Mouse (Mus musculus): Measurements from ENCODE around the gene Ebi3.
"Not testable (repeated sequence)": the region's sequence is repeated elsewhere in the genome, so short reads cannot be mapped to it uniquely, and the experiment has no call there.

The Ebi3 gene

GRCm38 (mm10) chr17:55952447-55953027 is at the start of gene Ebi3:
Gene Ebi3, plus strand, starts transcription at chr17:55952640.
- DNase-seq (ENCODE audit: low spot score in 2 of 2): peak; percentile 70 to 76

- no peak for DNase-seq (ENCODE audit: low spot score in 2 of 2)
Measured at GRCm38 (mm10) chr17:55903087-55903486, 49.4 kb upstream of the Ebi3 start.

GRCm38 (mm10) chr17:55903687-55904086 is 48.8 kb upstream of the Ebi3 start:
- DNase-seq (ENCODE audit: low spot score in 2 of 2): no peak

GRCm38 (mm10) chr17:55904131-55904530 is 48.3 kb upstream of the Ebi3 start:
- no peak for DNase-seq (ENCODE audit: low spot score in 2 of 2)

- DNase-seq (ENCODE audit: low spot score in 2 of 2): no peak
Measured at GRCm38 (mm10) chr17:55906669-55907068, 45.8 kb upstream of the Ebi3 start.

GRCm38 (mm10) chr17:55931553-55932502 is 20.6 kb upstream of the Ebi3 start:
- peak; percentile 45 to 58 for DNase-seq (ENCODE audit: low spot score in 2 of 2)

- DNase-seq (ENCODE audit: low spot score in 2 of 2): no peak
Measured at GRCm38 (mm10) chr17:55932635-55933034, 19.8 kb upstream of the Ebi3 start.

- DNase-seq (ENCODE audit: low spot score in 2 of 2): no peak
Measured at GRCm38 (mm10) chr17:55933191-55933590, 19.2 kb upstream of the Ebi3 start.

- not testable (repeated sequence) for DNase-seq (ENCODE audit: low spot score in 2 of 2)
Measured at GRCm38 (mm10) chr17:55944387-55944865, 8.0 kb upstream of the Ebi3 start.

- peak; percentile 91 to 92 for DNase-seq (ENCODE audit: low spot score in 2 of 2)
Measured at GRCm38 (mm10) chr17:55944866-55945682, 7.4 kb upstream of the Ebi3 start.

- no peak for DNase-seq (ENCODE audit: low spot score in 2 of 2)
Measured at GRCm38 (mm10) chr17:55945696-55946095, 6.7 kb upstream of the Ebi3 start.

GRCm38 (mm10) chr17:55948647-55949046 is 3.8 kb upstream of the Ebi3 start:
- DNase-seq (ENCODE audit: low spot score in 2 of 2): no peak

GRCm38 (mm10) chr17:55949400-55949799 is 3.0 kb upstream of the Ebi3 start, which contains the start of gene Zfp119b:
Gene Zfp119b, minus strand, starts transcription at chr17:55949500.
- peak in 1 of 2 experiments; percentile 0 for DNase-seq (ENCODE audit: low spot score in 2 of 2)

GRCm38 (mm10) chr17:55950601-55951000 is 1.8 kb upstream of the Ebi3 start:
- no peak for DNase-seq (ENCODE audit: low spot score in 2 of 2)

- DNase-seq (ENCODE audit: low spot score in 2 of 2): no peak
Measured at GRCm38 (mm10) chr17:55952041-55952440, 399 bp upstream of the Ebi3 start.

GRCm38 (mm10) chr17:55953751-55954150 is 1.3 kb downstream of the Ebi3 start:
- DNase-seq (ENCODE audit: low spot score in 2 of 2): no peak

- no peak for DNase-seq (ENCODE audit: low spot score in 2 of 2)
Measured at GRCm38 (mm10) chr17:55954229-55954628, 1.8 kb downstream of the Ebi3 start.

- peak in 1 of 2 experiments; percentile 41 for DNase-seq (ENCODE audit: low spot score in 2 of 2)
Measured at GRCm38 (mm10) chr17:55956129-55956528, 3.7 kb downstream of the Ebi3 start.

GRCm38 (mm10) chr17:55956591-55956990 is 4.2 kb downstream of the Ebi3 start:
- no peak for DNase-seq (ENCODE audit: low spot score in 2 of 2)

GRCm38 (mm10) chr17:55957168-55957567 is 4.7 kb downstream of the Ebi3 start:
- peak; percentile 51 to 69 for DNase-seq (ENCODE audit: low spot score in 2 of 2)

GRCm38 (mm10) chr17:55957726-55958583 is 5.5 kb downstream of the Ebi3 start:
- DNase-seq (ENCODE audit: low spot score in 2 of 2): no peak

All from spleen, postnatal 36 days (tissue).